Mouse (Mus musculus) testis, postnatal 10 days (tissue): Measurements from ENCODE around the gene 4921517D22Rik.

Source experiments
- DNase-seq: peaks from one replicate; pipeline ENCODE4 v3.0.0; 2021; ENCODE audit warnings: low spot score

4921517D22Rik gene

GRCm38 (mm10) chr13:59690576-59690975, 3.3 kb downstream of the 4921517D22Rik start:
- DNase-seq: no peak

GRCm38 (mm10) chr13:59689843-59690242, 4.1 kb downstream of the 4921517D22Rik start:
- DNase-seq: no peak

- DNase-seq: no peak
These were observed 4.6 kb downstream of the 4921517D22Rik start for GRCm38 (mm10) chr13:59689313-59689712.

GRCm38 (mm10) chr13:59688338-59688770, 5.6 kb downstream of the 4921517D22Rik start:
- DNase-seq: no peak

- DNase-seq: no peak
These were observed 8.7 kb downstream of the 4921517D22Rik start for GRCm38 (mm10) chr13:59685236-59685635.

GRCm38 (mm10) chr13:59682629-59683028, 11.3 kb downstream of the 4921517D22Rik start:
- DNase-seq: no peak

GRCm38 (mm10) chr13:59679908-59680307, 14.0 kb downstream of the 4921517D22Rik start:
- no peak for DNase-seq

- no peak for DNase-seq
These were observed 14.6 kb downstream of the 4921517D22Rik start for GRCm38 (mm10) chr13:59679306-59679705.

GRCm38 (mm10) chr13:59676316-59677229, 17.3 kb downstream of the 4921517D22Rik start:
- DNase-seq: no peak

GRCm38 (mm10) chr13:59675151-59676011, 18.5 kb downstream of the 4921517D22Rik start, which contains the start of gene Golm1:
Golm1 (minus strand) TSS chr13:59675811.
- DNase-seq: peak; percentile 76

GRCm38 (mm10) chr13:59674761-59675150, 19.2 kb downstream of the 4921517D22Rik start:
- no peak for DNase-seq

- DNase-seq: no peak
These were observed 19.7 kb downstream of the 4921517D22Rik start for GRCm38 (mm10) chr13:59674215-59674614.

GRCm38 (mm10) chr13:59673597-59673996, 20.3 kb downstream of the 4921517D22Rik start:
- no peak for DNase-seq

GRCm38 (mm10) chr13:59672248-59672647, 21.7 kb downstream of the 4921517D22Rik start:
- no peak for DNase-seq

GRCm38 (mm10) chr13:59671521-59671920, 22.4 kb downstream of the 4921517D22Rik start:
- no peak for DNase-seq

GRCm38 (mm10) chr13:59669946-59670345, 24.0 kb downstream of the 4921517D22Rik start:
- no peak for DNase-seq

GRCm38 (mm10) chr13:59668501-59669093, 25.3 kb downstream of the 4921517D22Rik start:
- no peak for DNase-seq

GRCm38 (mm10) chr13:59667763-59668162, 26.1 kb downstream of the 4921517D22Rik start:
- no peak for DNase-seq

- DNase-seq: no peak
These were observed 29.8 kb downstream of the 4921517D22Rik start for GRCm38 (mm10) chr13:59663939-59664712.

GRCm38 (mm10) chr13:59661966-59662365, 31.9 kb downstream of the 4921517D22Rik start:
- DNase-seq: no peak

- DNase-seq: no peak
These were observed 32.5 kb downstream of the 4921517D22Rik start for GRCm38 (mm10) chr13:59661387-59661786.
